Mouse (Mus musculus): ENCODE measurements around the gene Smim11. TPM values are rescaled to one million over a fixed set of nuclear protein-coding genes. Genes with fewer than 3 reads are reported as not detected.
A peak's percentile ranks its signal among the peaks of the same experiment; 100 is the strongest.

The Smim11 gene
- total and polyA plus RNA-seq, 2 experiments from 2014 or later: 10.4 to 56.0 TPM

GRCm38 (mm10) chr16:92286609-92287008, 14.5 kb upstream of the Smim11 start:
- Histone ChIP-seq H3K4me3 (ENCODE audit: low read length) (no peak overlapping the region), H3K4me1 (ENCODE audit: insufficient read depth, low read length) (no peaks in the 10 kb centered on the region), H3K9me3 (ENCODE audit: low read length) (no peaks in the 10 kb centered on the region), H3K27ac (no peak overlapping the region), H3K4me2 (ENCODE audit: low read depth, low read length) (no peak overlapping the region), H3K27me3 (ENCODE audit: insufficient read depth, low read length) (no peaks in the 10 kb centered on the region), H3K9ac (replicated peaks; ENCODE audit: low read length) (no peak overlapping the region), H3K36me3 (ENCODE audit: insufficient read depth, low read length) (no peaks in the 10 kb centered on the region)
- DNase-seq (ENCODE audit: low spot score) (peak; percentile 94), ATAC-seq (peak; percentile 46)
- peak; percentile 93 for TF ChIP-seq CTCF (IDR thresholded peaks at IDR 0.05; ENCODE audit: low read depth)
- WGBS: 9% methylated on average over 7 of the region's 7 CpGs

DNA sequence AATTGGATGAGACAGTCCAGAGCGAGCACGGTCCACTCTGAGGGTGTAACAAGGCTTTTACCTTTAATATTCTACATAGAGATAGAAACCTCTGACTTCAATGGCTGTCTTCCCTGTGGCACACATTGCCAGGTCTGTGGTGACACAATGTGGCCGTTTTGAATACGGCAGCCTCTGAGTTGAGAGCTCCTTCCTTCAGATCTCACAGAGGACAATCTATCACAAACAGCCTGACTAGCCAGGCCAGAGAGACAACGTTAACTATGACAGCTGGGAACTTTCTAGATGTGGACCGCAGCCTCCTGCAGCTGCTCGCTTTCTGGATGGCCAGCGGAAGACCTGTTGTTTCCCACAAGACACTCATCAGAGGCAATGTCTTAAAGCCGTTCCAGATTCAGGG, 12.3 kb upstream of the Smim11 start:
- peak; percentile 80 for TF ChIP-seq CTCF (IDR thresholded peaks at IDR 0.05; ENCODE audit: low read depth)
- WGBS: 86% methylated on average over 9 of the region's 9 CpGs
- ATAC-seq: peak; percentile 61; the same call in 1 of the 2 replicates

GRCm38 (mm10) chr16:92290045-92290444, 11.0 kb upstream of the Smim11 start:
- no peaks in the 10 kb centered on the region for H3K9me3 ChIP-seq (ENCODE audit: low read length)
- DNase-seq (ENCODE audit: low spot score) (no peak), ATAC-seq (no peak)
- TF ChIP-seq CTCF (IDR thresholded peaks at IDR 0.05; ENCODE audit: low read depth): no peak
- H3K9ac ChIP-seq (replicated peaks; ENCODE audit: low read length): no peak overlapping the region
- no peak overlapping the region for H3K4me3 ChIP-seq (ENCODE audit: low read length)
- no peaks in the 10 kb centered on the region for H3K27me3 ChIP-seq (ENCODE audit: insufficient read depth, low read length)
- H3K4me1 ChIP-seq (ENCODE audit: insufficient read depth, low read length): no peaks in the 10 kb centered on the region
- H3K27ac ChIP-seq: no peak overlapping the region
- no peaks in the 10 kb centered on the region for H3K36me3 ChIP-seq (ENCODE audit: insufficient read depth, low read length)
- no peak overlapping the region for H3K4me2 ChIP-seq (ENCODE audit: low read depth, low read length)

More for the DNA sequence above, 12.3 kb upstream of the Smim11 start:
- Histone ChIP-seq H3K4me1 (ENCODE audit: insufficient read depth, low read length) (no peaks in the 10 kb centered on the region), H3K36me3 (ENCODE audit: insufficient read depth, low read length) (no peaks in the 10 kb centered on the region), H3K27me3 (ENCODE audit: insufficient read depth, low read length) (no peaks in the 10 kb centered on the region), H3K9me3 (ENCODE audit: low read length) (no peaks in the 10 kb centered on the region), H3K9ac (replicated peaks; ENCODE audit: low read length) (no peak overlapping the region), H3K4me3 (ENCODE audit: low read length) (no peak overlapping the region), H3K27ac (no peak overlapping the region), H3K4me2 (ENCODE audit: low read depth, low read length) (no peak overlapping the region)
- peak; percentile 81 for DNase-seq (ENCODE audit: low spot score)

GRCm38 (mm10) chr16:92292101-92292500, 9.0 kb upstream of the Smim11 start, which contains the start of gene Kcne2:
Kcne2 (plus strand) TSS chr16:92292389.
- H3K4me2 ChIP-seq (ENCODE audit: low read depth, low read length): no peak within 1 kb of the TSS
- H3K27ac ChIP-seq: no peak within 1 kb of the TSS
- WGBS: 76% methylated on average over 10 of the region's 10 CpGs
- DNase-seq (ENCODE audit: low spot score): no peak
- H3K27me3 ChIP-seq (ENCODE audit: insufficient read depth, low read length): no peaks in the 10 kb centered on the region
- H3K9me3 ChIP-seq (ENCODE audit: low read length): no peaks in the 10 kb centered on the region
- ATAC-seq: no peak
- no peak for TF ChIP-seq CTCF (IDR thresholded peaks at IDR 0.05; ENCODE audit: low read depth)
- H3K36me3 ChIP-seq (ENCODE audit: insufficient read depth, low read length): no peaks in the 10 kb centered on the region
- no peak within 1 kb of the TSS for H3K4me3 ChIP-seq (ENCODE audit: low read length)
- H3K9ac ChIP-seq (replicated peaks; ENCODE audit: low read length): no peak within 1 kb of the TSS
- no peaks in the 10 kb centered on the region for H3K4me1 ChIP-seq (ENCODE audit: insufficient read depth, low read length)

DNA sequence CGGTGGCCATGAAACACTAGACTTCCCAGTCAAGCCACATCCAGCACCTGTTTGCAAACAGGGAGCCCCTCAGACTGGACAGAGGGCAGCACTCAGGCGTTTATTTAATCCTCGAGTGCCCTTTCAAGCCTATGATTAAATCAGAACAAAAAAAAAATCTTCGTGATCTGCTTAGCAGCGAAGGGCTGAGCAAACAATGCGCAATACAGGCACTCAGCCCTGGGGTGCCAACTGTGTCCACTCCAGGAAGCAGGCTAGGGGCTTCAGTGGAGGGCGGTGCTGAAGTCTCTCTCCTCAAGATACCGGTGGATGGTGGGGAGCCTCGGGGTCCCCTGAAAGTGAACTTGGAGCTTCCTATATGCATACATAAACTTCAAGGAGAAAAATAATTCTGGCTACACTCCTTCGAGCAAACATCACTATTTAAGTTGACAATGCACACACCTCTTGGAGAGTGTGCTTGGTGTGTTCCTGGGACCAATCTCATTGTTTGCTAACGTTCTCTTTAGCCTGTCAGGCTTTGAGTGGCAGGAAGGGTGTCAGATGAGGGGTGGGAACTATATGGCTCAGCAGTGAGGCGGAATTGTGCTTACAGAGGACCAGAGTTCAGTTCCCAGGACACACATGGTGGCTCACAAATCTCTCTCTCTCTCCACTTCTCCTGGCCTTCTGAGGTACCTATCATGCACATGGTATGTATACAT, 6.7 kb upstream of the Smim11 start:
- Histone ChIP-seq H3K4me2 (ENCODE audit: low read depth, low read length) (no peak overlapping the region), H3K27me3 (ENCODE audit: insufficient read depth, low read length) (no peaks in the 10 kb centered on the region), H3K27ac (no peak overlapping the region), H3K4me1 (ENCODE audit: insufficient read depth, low read length) (no peaks in the 10 kb centered on the region), H3K9ac (replicated peaks; ENCODE audit: low read length) (no peak overlapping the region), H3K4me3 (ENCODE audit: low read length) (no peak overlapping the region), H3K9me3 (ENCODE audit: low read length) (no peaks in the 10 kb centered on the region), H3K36me3 (ENCODE audit: insufficient read depth, low read length) (no peaks in the 10 kb centered on the region)
- no peak for ATAC-seq
- no peak for TF ChIP-seq CTCF (IDR thresholded peaks at IDR 0.05; ENCODE audit: low read depth)
- WGBS: 49% methylated on average over 12 of the region's 12 CpGs
- DNase-seq (ENCODE audit: low spot score): no peak

DNA sequence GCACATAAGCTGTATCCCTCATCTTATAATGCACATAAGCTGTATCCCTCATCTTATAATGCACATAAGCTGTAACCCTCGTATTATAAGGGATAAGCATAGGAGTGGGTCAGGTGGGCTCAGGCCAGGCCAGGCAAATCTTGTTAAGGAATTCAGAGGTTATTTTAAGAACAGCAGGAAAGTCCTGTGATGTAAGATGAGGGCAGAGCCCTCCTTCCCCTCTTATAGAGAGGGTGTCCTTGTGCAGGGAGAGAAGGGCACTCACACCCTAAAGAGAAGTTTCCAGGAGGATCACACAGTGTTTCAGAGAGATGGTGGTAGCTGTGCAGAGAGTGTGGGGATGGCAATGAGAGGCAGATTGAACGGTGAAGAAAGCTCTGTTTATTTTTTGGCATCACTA, 5.8 kb upstream of the Smim11 start:
- Histone ChIP-seq H3K27me3 (ENCODE audit: insufficient read depth, low read length) (no peaks in the 10 kb centered on the region), H3K9me3 (ENCODE audit: low read length) (no peaks in the 10 kb centered on the region), H3K9ac (replicated peaks; ENCODE audit: low read length) (no peak overlapping the region), H3K27ac (no peak overlapping the region), H3K4me1 (ENCODE audit: insufficient read depth, low read length) (no peaks in the 10 kb centered on the region), H3K4me3 (ENCODE audit: low read length) (no peak overlapping the region), H3K4me2 (ENCODE audit: low read depth, low read length) (no peak overlapping the region), H3K36me3 (ENCODE audit: insufficient read depth, low read length) (no peaks in the 10 kb centered on the region)
- TF ChIP-seq CTCF (IDR thresholded peaks at IDR 0.05; ENCODE audit: low read depth): no peak
- no peak for DNase-seq (ENCODE audit: low spot score)
- no peak for ATAC-seq
- 82% methylated on average over 2 of the region's 2 CpGs for WGBS

GRCm38 (mm10) chr16:92301412-92301806, 323 bp downstream of the Smim11 start:
- Histone ChIP-seq H3K9ac (replicated peaks; ENCODE audit: low read length) (peak overlapping the region; percentile 79), H3K4me1 (ENCODE audit: insufficient read depth, low read length) (peaks cover 14% of the 10 kb centered on the region), H3K36me3 (ENCODE audit: insufficient read depth, low read length) (peaks cover 13% of the 10 kb centered on the region; the same call in 1 of the 2 replicates), H3K4me3 (ENCODE audit: low read length) (peak overlapping the region; percentile 73), H3K9me3 (ENCODE audit: low read length) (no peaks in the 10 kb centered on the region), H3K27me3 (ENCODE audit: insufficient read depth, low read length) (no peaks in the 10 kb centered on the region), H3K4me2 (ENCODE audit: low read depth, low read length) (peak overlapping the region; percentile 90), H3K27ac (peak overlapping the region; percentile 82)
- TF ChIP-seq CTCF (IDR thresholded peaks at IDR 0.05; ENCODE audit: low read depth): no peak
- ATAC-seq (peak; percentile 66), DNase-seq (ENCODE audit: low spot score) (peak; percentile 55)
- WGBS: under 1% methylated on average over 12 of the region's 12 CpGs

Data from hindbrain, postnatal 0 days (tissue).